Mouse (Mus musculus): Measurements from ENCODE around the gene Gss. TPM values are rescaled to one million over a fixed set of nuclear protein-coding genes. Genes with fewer than 3 reads are reported as not detected.

The Gss gene
- polyA plus RNA-seq, 1 experiment, result 7.3 TPM

DNA sequence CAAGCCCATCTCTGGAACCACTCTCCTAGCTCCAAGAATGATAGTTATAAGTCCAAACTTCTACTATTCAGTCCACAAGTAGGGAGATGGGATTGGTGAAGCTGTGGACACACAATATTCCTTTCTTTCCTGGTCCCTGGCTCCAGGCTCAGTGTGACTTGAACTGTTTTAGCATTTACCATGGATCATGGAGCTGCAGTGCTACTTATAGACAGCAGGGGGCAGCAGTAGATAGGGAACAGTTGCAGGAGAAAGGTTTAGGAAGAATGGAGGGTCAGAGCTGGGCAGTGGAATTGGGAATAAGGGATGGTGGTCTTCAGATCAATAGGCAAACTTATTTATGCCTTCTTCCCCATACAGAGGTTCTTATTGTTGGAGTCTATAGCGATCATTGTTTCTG, 76.7 kb downstream of the Gss start:
- WGBS, result 4% methylated on average over 1 of the region's 1 CpGs
- TF ChIP-seq CTCF (IDR thresholded peaks at IDR 0.05; ENCODE audit: control insufficient read depth, insufficient read depth, low read length) (peak; percentile 69), POLR2A (IDR thresholded peaks at IDR 0.05; ENCODE audit: borderline replicate concordance, control insufficient read depth, low read depth, low read length) (no peak)
- no peak overlapping the region for H3K27ac ChIP-seq (ENCODE audit: control insufficient read depth, insufficient read depth, low read depth, low read length, poor library complexity)
- peaks cover 3% of the 10 kb centered on the region; the same call in 1 of the 2 replicates for H3K4me1 ChIP-seq (ENCODE audit: control insufficient read depth, insufficient read depth, low read length)
- H3K4me3 ChIP-seq (replicated peaks; ENCODE audit: control insufficient read depth, low read depth, low read length), result no peak overlapping the region

DNA sequence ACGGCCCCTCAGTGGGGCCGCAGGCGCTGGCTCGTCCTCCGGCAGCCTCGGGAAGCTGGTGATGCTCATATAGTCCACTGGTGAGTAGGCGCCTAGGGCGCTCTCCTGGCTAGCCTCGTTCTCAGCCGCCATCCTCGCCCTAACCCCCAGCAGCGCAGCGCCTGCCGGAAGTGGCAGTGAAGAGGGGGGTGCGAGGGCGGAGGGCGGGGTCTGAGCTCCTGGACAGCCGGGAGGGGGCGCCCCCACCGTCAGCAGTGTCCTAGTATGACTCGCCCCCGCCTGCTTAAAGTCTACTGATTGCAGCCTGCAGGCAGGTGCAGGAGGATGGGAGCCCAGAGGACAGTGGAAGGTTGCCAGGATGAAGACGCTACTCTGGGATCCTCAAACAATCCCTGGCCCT, 77.9 kb downstream of the Gss start:
- WGBS, result 5% methylated on average over 23 of the region's 23 CpGs
- TF ChIP-seq CTCF (IDR thresholded peaks at IDR 0.05; ENCODE audit: control insufficient read depth, insufficient read depth, low read length) (peak; percentile 31; the same call in 1 of the 2 replicates), POLR2A (IDR thresholded peaks at IDR 0.05; ENCODE audit: borderline replicate concordance, control insufficient read depth, low read depth, low read length) (no peak)
- Histone ChIP-seq H3K27ac (ENCODE audit: control insufficient read depth, insufficient read depth, low read depth, low read length, poor library complexity) (no peak overlapping the region), H3K4me3 (replicated peaks; ENCODE audit: control insufficient read depth, low read depth, low read length) (no peak overlapping the region), H3K4me1 (ENCODE audit: control insufficient read depth, insufficient read depth, low read length) (peaks cover 3% of the 10 kb centered on the region; the same call in 1 of the 2 replicates)

DNA sequence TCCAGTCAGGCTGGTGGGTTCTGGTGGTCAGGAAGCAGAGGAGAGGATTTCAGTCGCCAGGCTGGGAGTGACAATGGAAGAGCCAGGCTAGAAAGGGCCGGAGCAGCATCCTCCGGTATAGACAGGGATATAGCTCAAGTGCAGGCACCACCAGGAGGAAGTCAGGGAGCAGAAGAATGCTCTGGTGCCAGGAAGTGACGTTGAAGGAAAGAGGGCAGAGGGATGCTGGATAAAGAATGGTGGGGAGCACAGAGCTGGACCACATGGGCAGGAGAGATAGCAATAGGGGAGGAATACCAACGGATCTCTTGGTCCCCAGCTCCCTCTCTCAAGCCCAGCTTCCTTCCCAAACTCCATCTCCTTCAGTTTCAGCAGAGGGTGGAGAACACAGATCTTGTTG, 79.1 kb downstream of the Gss start:
- TF ChIP-seq POLR2A (IDR thresholded peaks at IDR 0.05; ENCODE audit: borderline replicate concordance, control insufficient read depth, low read depth, low read length), result no peak
- TF ChIP-seq CTCF (IDR thresholded peaks at IDR 0.05; ENCODE audit: control insufficient read depth, insufficient read depth, low read length), result no peak
- no peak overlapping the region for H3K27ac ChIP-seq (ENCODE audit: control insufficient read depth, insufficient read depth, low read depth, low read length, poor library complexity)
- H3K4me1 ChIP-seq (ENCODE audit: control insufficient read depth, insufficient read depth, low read length), result peaks cover 3% of the 10 kb centered on the region; the same call in 1 of the 2 replicates
- WGBS, result 52% methylated on average over 5 of the region's 5 CpGs
- H3K4me3 ChIP-seq (replicated peaks; ENCODE audit: control insufficient read depth, low read depth, low read length), result no peak overlapping the region

Other genes with a start within 250 kb of the Gss start
- 13.5 and 14.6 TPM in 2 replicates for gene Pigu, start 235.4 kb downstream of the Gss start, polyA plus RNA-seq (2011; ENCODE audit: insufficient read depth, insufficient read length, low replicate concordance, missing spikeins)
- 15.1 and 17.4 TPM in 2 replicates for gene Trp53inp2, start 211.8 kb downstream of the Gss start, polyA plus RNA-seq (2011; ENCODE audit: insufficient read depth, insufficient read length, low replicate concordance, missing spikeins)
- gene Ncoa6, start 118.9 kb downstream of the Gss start, polyA plus RNA-seq (2011; ENCODE audit: insufficient read depth, insufficient read length, low replicate concordance, missing spikeins), result 18.1 and 35.1 TPM in 2 replicates
- gene Acss2, start 74.9 kb downstream of the Gss start, polyA plus RNA-seq (2011; ENCODE audit: insufficient read depth, insufficient read length, low replicate concordance, missing spikeins), result 12.4 and 13.9 TPM in 2 replicates
- 2.3 TPM in 1 of 2 replicates, not detected in the other for gene Ggt7, start 74.6 kb downstream of the Gss start, polyA plus RNA-seq (2011; ENCODE audit: insufficient read depth, insufficient read length, low replicate concordance, missing spikeins)
- gene Myh7b, start 18.4 kb upstream of the Gss start, polyA plus RNA-seq (2011; ENCODE audit: insufficient read depth, insufficient read length, low replicate concordance, missing spikeins), result not detected in 2 replicates
- gene Trpc4ap, start 99.6 kb upstream of the Gss start, polyA plus RNA-seq (2011; ENCODE audit: insufficient read depth, insufficient read length, low replicate concordance, missing spikeins), result 31.7 and 47.0 TPM in 2 replicates
- gene Edem2, start 136.7 kb upstream of the Gss start, polyA plus RNA-seq (2011; ENCODE audit: insufficient read depth, insufficient read length, low replicate concordance, missing spikeins), result 13.1 and 17.6 TPM in 2 replicates
- gene Gm17581, start 143.1 kb upstream of the Gss start, polyA plus RNA-seq (2011; ENCODE audit: insufficient read depth, insufficient read length, low replicate concordance, missing spikeins), result not detected in 2 replicates
- gene Procr, start 158.3 kb upstream of the Gss start, polyA plus RNA-seq (2011; ENCODE audit: insufficient read depth, insufficient read length, low replicate concordance, missing spikeins), result 1.6 TPM in 1 of 2 replicates, not detected in the other
- not detected in 2 replicates for gene Mmp24, start 182.5 kb upstream of the Gss start, polyA plus RNA-seq (2011; ENCODE audit: insufficient read depth, insufficient read length, low replicate concordance, missing spikeins)
- 7.8 and 17.8 TPM in 2 replicates for gene BC029722, start 226.6 kb upstream of the Gss start, polyA plus RNA-seq (2011; ENCODE audit: insufficient read depth, insufficient read length, low replicate concordance, missing spikeins)
- 88.2 and 146 TPM in 2 replicates for gene Eif6, start 234.1 kb upstream of the Gss start, polyA plus RNA-seq (2011; ENCODE audit: insufficient read depth, insufficient read length, low replicate concordance, missing spikeins)
- not detected in 2 replicates for gene Fam83c, start 242.0 kb upstream of the Gss start, polyA plus RNA-seq (2011; ENCODE audit: insufficient read depth, insufficient read length, low replicate concordance, missing spikeins)